ENCODE assay signal across 21 mouse cellular contexts in genomic region chr3:138231531-138231930, GRCm38 (mm10). TPM values are rescaled to one million over a fixed set of nuclear protein-coding genes. Genes with fewer than 3 reads are reported as not detected.
"Had no signal": no experiment of that assay in that cellular context is flagged by ENCODE, and none has a peak within 500 bp of the region (broad histone marks: within the 10 kb centered on the region; RNA-seq: fewer than 3 reads in every experiment).

No protein-coding gene starts in this region.

- H3K9me3 ChIP-seq: neural tube, embryonic 13.5 days; neural tube, embryonic 15.5 days; stomach, embryonic 15.5 days had no signal

- H3K4me1 ChIP-seq: neural tube, embryonic 13.5 days; neural tube, embryonic 15.5 days; stomach, embryonic 15.5 days had no signal

- H3K36me3 ChIP-seq: neural tube, embryonic 13.5 days; neural tube, embryonic 15.5 days; stomach, embryonic 15.5 days had no signal

- H3K9ac ChIP-seq: neural tube, embryonic 13.5 days; neural tube, embryonic 15.5 days; stomach, embryonic 15.5 days had no signal

- DNase-seq: retina, postnatal 1 day; right cerebral cortex, adult 18-20 months; right cerebral cortex, postnatal 14 days; right cerebral cortex, postnatal 25 days; right cerebral cortex, postnatal 4 days; spleen, adult 18-20 months; thymus, adult 18-20 months; thymus, adult 2 months; thymus, postnatal 14 days; thymus, postnatal 25 days; thymus, postnatal 36 days; thymus, postnatal 4 days had no signal

- H3K27ac ChIP-seq: neural tube, embryonic 13.5 days; neural tube, embryonic 15.5 days; stomach, embryonic 15.5 days; stomach, postnatal 0 days had no signal

- H3K27me3 ChIP-seq: neural tube, embryonic 13.5 days; neural tube, embryonic 15.5 days; stomach, embryonic 15.5 days had no signal

- H3K4me3 ChIP-seq: neural tube, embryonic 13.5 days; neural tube, embryonic 15.5 days; stomach, embryonic 15.5 days had no signal

- H3K4me2 ChIP-seq: neural tube, embryonic 13.5 days; neural tube, embryonic 15.5 days; stomach, embryonic 15.5 days had no signal

RNA-seq across cellular contexts. Expression of gene Adh7, which starts 14.0 kb away (rescaled TPM):
- total RNA-seq: neutrophil, adult 5-6 weeks had no signal
- polyA plus RNA-seq: spleen, adult 2 months had no signal

RNA-seq across cellular contexts. Expression of gene 4930579F01Rik, which starts 37.9 kb away (rescaled TPM):
- total RNA-seq: neutrophil, adult 5-6 weeks had no signal
- polyA plus RNA-seq: neural tube, embryonic 13.5 days; neural tube, embryonic 14.5 days; neural tube, embryonic 15.5 days; small intestine, adult 2 months; spleen, adult 2 months; thymus, adult 2 months; thymus, postnatal 0 days had no signal
